Mouse (Mus musculus): ENCODE results near the gene Spaca7. TPM values are rescaled to one million over a fixed set of nuclear protein-coding genes. Genes with fewer than 3 reads are reported as not detected.

Spaca7 gene
- not detected for polyA plus RNA-seq (2014; fragmentation: Illumina TruSeq; extraction: RNeasy Lipid Tissue Mini Kit (QIAGEN cat#74804); ENCODE audit: low read depth, low replicate concordance)

GRCm38 (mm10) chr8:12572814-12573534 is at the start of gene Spaca7:
TSS of gene Spaca7 (plus strand) at chr8:12573029.

Other genes starting within 250 kb of the Spaca7 start
- gene Sox1, start 177.7 kb upstream of the Spaca7 start, polyA plus RNA-seq (2014; fragmentation: Illumina TruSeq; extraction: RNeasy Lipid Tissue Mini Kit (QIAGEN cat#74804); ENCODE audit: low read depth, low replicate concordance): not detected
- 22.3 TPM for gene Tubgcp3, start 99.2 kb downstream of the Spaca7 start, polyA plus RNA-seq (2014; fragmentation: Illumina TruSeq; extraction: RNeasy Lipid Tissue Mini Kit (QIAGEN cat#74804); ENCODE audit: low read depth, low replicate concordance)
- 59.2 TPM for gene Atp11a, start 184.0 kb downstream of the Spaca7 start, polyA plus RNA-seq (2014; fragmentation: Illumina TruSeq; extraction: RNeasy Lipid Tissue Mini Kit (QIAGEN cat#74804); ENCODE audit: low read depth, low replicate concordance)

Data from heart, adult 10 weeks (tissue).